In genomic region chr2:153347183-153347781, GRCm38 (mm10) we compare ENCODE assay signal across 7 mouse cellular contexts. TPM values are rescaled to one million over a fixed set of nuclear protein-coding genes. Genes with fewer than 3 reads are reported as not detected.
DNase-seq lines count a peak whose midpoint lies in the region; ATAC-seq and TF ChIP-seq lines count a peak whose summit lies in the region.

No protein-coding gene starts in this region.

- TF ChIP-seq CTCF in E14TG2a.4 (conservative IDR thresholded peaks at IDR 0.05; ENCODE audit: low read length) = no peak
- TF ChIP-seq CTCF in stomach, postnatal 0 days (IDR thresholded peaks at IDR 0.05; ENCODE audit: low read depth) = no peak

- peaks cover 74% of the 10 kb centered on the region for H3K4me1 ChIP-seq in E14TG2a.4 (replicated peaks; ENCODE audit: low read depth, low read length)
- H3K4me1 ChIP-seq in heart, embryonic 13.5 days = peaks cover 55% of the 10 kb centered on the region
- peaks cover 49% of the 10 kb centered on the region for H3K4me1 ChIP-seq in liver, embryonic 11.5 days (replicated peaks; ENCODE audit: control insufficient read depth, insufficient read depth, low read length)
- no peaks in the 10 kb centered on the region; the same call in 1 of the 2 replicates for H3K4me1 ChIP-seq in stomach, postnatal 0 days (replicated peaks; ENCODE audit: control insufficient read depth, insufficient read depth)

- peak overlapping the region; percentile 99 for H3K9ac ChIP-seq in heart, embryonic 13.5 days
- H3K9ac ChIP-seq in liver, embryonic 11.5 days (ENCODE audit: low read depth, low read length) = peak overlapping the region; percentile 99
- H3K9ac ChIP-seq in stomach, postnatal 0 days (ENCODE audit: low read length) = peak overlapping the region; percentile 96

- 7% methylated on average over 9 of the region's 9 CpGs for WGBS in heart, embryonic 13.5 days
- 5% methylated on average over 9 of the region's 9 CpGs for WGBS in liver, embryonic 11.5 days
- 2% methylated on average over 9 of the region's 9 CpGs for WGBS in stomach, postnatal 0 days

- no peak for ATAC-seq in heart, embryonic 13.5 days (ENCODE audit: extremely low read depth, insufficient number of reproducible peaks, low FRiP score, low TSS enrichment)
- ATAC-seq in liver, embryonic 11.5 days (replicated peaks; ENCODE audit: low FRiP score) = no peak
- no peak for ATAC-seq in stomach, postnatal 0 days (ENCODE audit: low FRiP score, low TSS enrichment)

- peak overlapping the region; percentile 99 for H3K27ac ChIP-seq in heart, embryonic 13.5 days (replicated peaks)
- peak overlapping the region; percentile 99 for H3K27ac ChIP-seq in liver, embryonic 11.5 days (ENCODE audit: low read depth, low read length)
- H3K27ac ChIP-seq in stomach, postnatal 0 days (replicated peaks) = peak overlapping the region; percentile 99

- peak overlapping the region; percentile 91 for H3K4me3 ChIP-seq in E14TG2a.4 (replicated peaks; ENCODE audit: low read length)
- H3K4me3 ChIP-seq in heart, embryonic 13.5 days = peak overlapping the region; percentile 89
- H3K4me3 ChIP-seq in liver, embryonic 11.5 days (ENCODE audit: low read depth, low read length) = peak overlapping the region; percentile 97
- peak overlapping the region; percentile 92 for H3K4me3 ChIP-seq in stomach, postnatal 0 days (ENCODE audit: low read depth, low read length)

- intact Hi-C loops in left cerebral cortex, postnatal 4 days (cut with DNase I) = no loop called here

- no peak for TF ChIP-seq EP300 in stomach, postnatal 0 days (optimal IDR thresholded peaks at IDR 0.05)

- peak; percentile 63 for DNase-seq in A20 (ENCODE audit: low read depth, low spot score)
- no peak for DNase-seq in liver, embryonic 11.5 days (ENCODE audit: low spot score)
- DNase-seq in stomach, postnatal 0 days (ENCODE audit: low spot score) = no peak
- no peak for DNase-seq in left cerebral cortex, postnatal 4 days
- DNase-seq in thymus, postnatal 10 days (ENCODE audit: low spot score in 2 of 2) = no peak

- peaks cover 53% of the 10 kb centered on the region for H3K36me3 ChIP-seq in E14TG2a.4 (ENCODE audit: insufficient read depth, low read length)
- peaks cover 8% of the 10 kb centered on the region for H3K36me3 ChIP-seq in heart, embryonic 13.5 days
- peaks cover under 1% of the 10 kb centered on the region; the same call in 1 of the 2 replicates for H3K36me3 ChIP-seq in liver, embryonic 11.5 days (ENCODE audit: control insufficient read depth, insufficient read depth, low read length)
- H3K36me3 ChIP-seq in stomach, postnatal 0 days (ENCODE audit: control insufficient read depth, insufficient read depth, low read length) = no peaks in the 10 kb centered on the region

- H3K4me2 ChIP-seq in heart, embryonic 13.5 days = peak overlapping the region; percentile 84
- peak overlapping the region; percentile 89 for H3K4me2 ChIP-seq in liver, embryonic 11.5 days
- H3K4me2 ChIP-seq in stomach, postnatal 0 days (replicated peaks; ENCODE audit: low read depth) = peak overlapping the region; percentile 75

- H3K9me3 ChIP-seq in E14TG2a.4 (ENCODE audit: low read length) = no peaks in the 10 kb centered on the region
- H3K9me3 ChIP-seq in heart, embryonic 13.5 days = no peaks in the 10 kb centered on the region
- H3K9me3 ChIP-seq in liver, embryonic 11.5 days (ENCODE audit: control insufficient read depth, low read length) = no peaks in the 10 kb centered on the region
- H3K9me3 ChIP-seq in stomach, postnatal 0 days (ENCODE audit: control insufficient read depth, low read length) = no peaks in the 10 kb centered on the region

- no peaks in the 10 kb centered on the region for H3K27me3 ChIP-seq in E14TG2a.4 (ENCODE audit: insufficient read depth, low read length)
- H3K27me3 ChIP-seq in heart, embryonic 13.5 days (replicated peaks) = no peaks in the 10 kb centered on the region
- no peaks in the 10 kb centered on the region for H3K27me3 ChIP-seq in liver, embryonic 11.5 days (replicated peaks; ENCODE audit: control insufficient read depth, insufficient read depth, low read length)
- no peaks in the 10 kb centered on the region for H3K27me3 ChIP-seq in stomach, postnatal 0 days (ENCODE audit: control insufficient read depth, insufficient read depth, low read length)

RNA-seq across cellular contexts. Expression of gene Asxl1, which starts 1.7 kb away (rescaled TPM):
- polyA plus RNA-seq in heart, embryonic 13.5 days (2015; fragmentation: Nextera tagmentation; extraction: Ambion mirVana) = 6.4 and 6.8 TPM in 2 replicates
- polyA plus RNA-seq in liver, embryonic 11.5 days (2014; fragmentation: Nextera tagmentation; extraction: Ambion mirVana) = 13.6 and 15.1 TPM in 2 replicates
- polyA plus RNA-seq in stomach, postnatal 0 days (2015; fragmentation: Nextera tagmentation; extraction: Ambion mirVana) = 5.9 TPM in 2 replicates
- total RNA-seq in left cerebral cortex, postnatal 4 days (2021) = 10 to 100 TPM; 53.4 to 53.9 TPM

RNA-seq across cellular contexts. Expression of gene Kif3b, which starts 56.1 kb away (rescaled TPM):
- polyA plus RNA-seq in heart, embryonic 13.5 days (2015; fragmentation: Nextera tagmentation; extraction: Ambion mirVana) = 4.0 and 4.8 TPM in 2 replicates
- polyA plus RNA-seq in liver, embryonic 11.5 days (2014; fragmentation: Nextera tagmentation; extraction: Ambion mirVana) = 3.2 and 3.5 TPM in 2 replicates
- 3.1 and 3.2 TPM in 2 replicates for polyA plus RNA-seq in stomach, postnatal 0 days (2015; fragmentation: Nextera tagmentation; extraction: Ambion mirVana)
- 100 to 1,000 TPM; 109 to 110 TPM for total RNA-seq in left cerebral cortex, postnatal 4 days (2021)
